Mouse (Mus musculus) frontal cortex, postnatal 14 days (tissue): Measurements from ENCODE around the gene Macf1.
A peak's percentile ranks its signal among the peaks of the same experiment; 100 is the strongest.
"Not testable (repeated sequence)": the region's sequence is repeated elsewhere in the genome, so short reads cannot be mapped to it uniquely, and the experiment has no call there.

Experiments
- DNase-seq, 2 experiments: peaks; one replicate each; pipeline ENCODE4 v3.0.0; 2022; ENCODE audit warnings: low spot score in 2 of 2

Gene Macf1

GRCm38 (mm10) chr4:123355941-123356340 lies 328.2 kb downstream of the Macf1 start:
- no peak for DNase-seq

GRCm38 (mm10) chr4:123353271-123353877 lies 330.8 kb downstream of the Macf1 start:
- no peak for DNase-seq

- no peak for DNase-seq
Observed at GRCm38 (mm10) chr4:123343471-123343789, 340.7 kb downstream of the Macf1 start.

GRCm38 (mm10) chr4:123342642-123343470 lies 341.3 kb downstream of the Macf1 start, which contains the start of gene Bmp8a:
Bmp8a (minus strand) TSS chr4:123343252.
- DNase-seq = peak in 1 of 2 experiments; percentile 41

- no peak for DNase-seq
Observed at GRCm38 (mm10) chr4:123342091-123342641, 342.0 kb downstream of the Macf1 start.

- no peak for DNase-seq
Observed at GRCm38 (mm10) chr4:123340232-123340631, 343.9 kb downstream of the Macf1 start.

GRCm38 (mm10) chr4:123337693-123338092 lies 346.5 kb downstream of the Macf1 start:
- no peak for DNase-seq

GRCm38 (mm10) chr4:123335796-123336585 lies 348.2 kb downstream of the Macf1 start:
- DNase-seq = no peak

- DNase-seq = not testable (repeated sequence)
Observed at GRCm38 (mm10) chr4:123335244-123335643, 348.9 kb downstream of the Macf1 start.

- no peak for DNase-seq
Observed at GRCm38 (mm10) chr4:123334177-123334576, 350.0 kb downstream of the Macf1 start.

- DNase-seq = no peak
Observed at GRCm38 (mm10) chr4:123333151-123333550, 351.0 kb downstream of the Macf1 start.

GRCm38 (mm10) chr4:123331961-123332360 lies 352.2 kb downstream of the Macf1 start:
- not testable (repeated sequence) for DNase-seq

GRCm38 (mm10) chr4:123331326-123331725 lies 352.8 kb downstream of the Macf1 start:
- no peak for DNase-seq

GRCm38 (mm10) chr4:123328946-123329345 lies 355.2 kb downstream of the Macf1 start:
- no peak for DNase-seq

- no peak for DNase-seq
Observed at GRCm38 (mm10) chr4:123327630-123328029, 356.5 kb downstream of the Macf1 start.

GRCm38 (mm10) chr4:123326087-123326486 lies 358.1 kb downstream of the Macf1 start:
- DNase-seq = no peak

GRCm38 (mm10) chr4:123323534-123323933 lies 360.6 kb downstream of the Macf1 start, which contains the start of gene Oxct2a:
Oxct2a (minus strand) TSS chr4:123323634.
- DNase-seq = no peak

- DNase-seq = not testable (repeated sequence)
Observed at GRCm38 (mm10) chr4:123322910-123323309, 361.2 kb downstream of the Macf1 start.

- DNase-seq = no peak
Observed at GRCm38 (mm10) chr4:123314497-123314896, 369.7 kb downstream of the Macf1 start.

GRCm38 (mm10) chr4:123313010-123313409 lies 371.1 kb downstream of the Macf1 start:
- DNase-seq = no peak

GRCm38 (mm10) chr4:123311845-123312244 lies 372.3 kb downstream of the Macf1 start:
- DNase-seq = no peak

GRCm38 (mm10) chr4:123308292-123308691 lies 375.9 kb downstream of the Macf1 start:
- no peak for DNase-seq
